14 mouse cellular contexts compared by ENCODE assay signal in the genomic region with DNA sequence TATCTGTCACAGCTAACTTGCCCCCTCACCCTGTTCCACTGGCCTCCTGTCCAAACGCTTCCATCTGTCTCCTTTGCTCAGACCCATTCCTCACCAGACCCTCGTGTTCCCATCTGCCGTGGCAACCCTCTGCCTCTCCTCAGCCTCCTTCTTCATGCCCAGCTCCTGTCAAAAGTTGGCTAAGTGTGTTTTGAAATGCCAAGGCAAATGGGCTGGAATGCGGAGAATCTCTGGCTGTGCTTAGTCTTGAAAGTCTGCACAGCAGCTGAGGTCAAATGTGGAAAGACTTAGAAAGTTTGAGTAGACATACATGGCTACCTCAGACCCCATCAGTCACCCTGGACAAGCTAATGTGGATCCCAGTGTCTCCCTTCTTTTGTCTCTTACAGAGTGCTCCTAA. TPM values are rescaled to one million over a fixed set of nuclear protein-coding genes. Genes with fewer than 3 reads are reported as not detected.
DNase-seq lines count a peak whose midpoint lies in the region; ATAC-seq and TF ChIP-seq lines count a peak whose summit lies in the region.
"Had no signal": no experiment of that assay in that cellular context is flagged by ENCODE, and none has a peak within 500 bp of the region (broad histone marks: within the 10 kb centered on the region; RNA-seq: fewer than 3 reads in every experiment).

No protein-coding gene starts in this region.

- no peak overlapping the region for H3K4me2 ChIP-seq in hindbrain, postnatal 0 days (ENCODE audit: low read depth, low read length)
- no peak overlapping the region for H3K4me2 ChIP-seq in hindbrain, embryonic 14.5 days (replicated peaks)
- no peak overlapping the region for H3K4me2 ChIP-seq in lung, postnatal 0 days (replicated peaks; ENCODE audit: low read depth, low read length)
- H3K4me2 ChIP-seq: forebrain, embryonic 12.5 days; liver, embryonic 15.5 days; midbrain, embryonic 13.5 days had no signal

- H3K27ac ChIP-seq in hindbrain, postnatal 0 days: no peak overlapping the region
- H3K27ac ChIP-seq in hindbrain, embryonic 14.5 days: no peak overlapping the region
- H3K27ac ChIP-seq in cortical plate, adult 2 months (ENCODE audit: insufficient read depth, low read length): peak overlapping the region; percentile 12; the same call in 1 of the 2 replicates
- H3K27ac ChIP-seq in lung, postnatal 0 days (ENCODE audit: low read length): peak overlapping the region; percentile 43
- H3K27ac ChIP-seq: forebrain, embryonic 12.5 days; liver, embryonic 15.5 days had no signal

- TF ChIP-seq CTCF in hindbrain, postnatal 0 days (IDR thresholded peaks at IDR 0.05; ENCODE audit: low read depth): no peak
- no peak for TF ChIP-seq CTCF in cortical plate, adult 2 months (IDR thresholded peaks at IDR 0.05; ENCODE audit: extremely low read depth, insufficient read depth, low read length)
- TF ChIP-seq CTCF in lung, postnatal 0 days (IDR thresholded peaks at IDR 0.05): no peak

- peak; percentile 29 for DNase-seq in embryo, embryonic 10.5 days (ENCODE audit: low spot score)
- DNase-seq in embryo, embryonic 11 days: no peak
- peak; percentile 48 for DNase-seq in hindbrain, postnatal 0 days (ENCODE audit: low spot score)
- DNase-seq in hindbrain, embryonic 14.5 days (ENCODE audit: low spot score): no peak
- DNase-seq in lung, postnatal 0 days (ENCODE audit: low spot score): peak; percentile 41
- DNase-seq in kidney, adult 11 months: no peak
- DNase-seq in B cell, adult 2 months: no peak
- DNase-seq: kidney, adult 18-20 months; thymus, adult 2 months had no signal

- no peaks in the 10 kb centered on the region for H3K9me3 ChIP-seq in hindbrain, postnatal 0 days (ENCODE audit: low read length)
- H3K9me3 ChIP-seq in hindbrain, embryonic 14.5 days (ENCODE audit: control insufficient read depth, low read length): no peaks in the 10 kb centered on the region
- no peaks in the 10 kb centered on the region for H3K9me3 ChIP-seq in lung, postnatal 0 days (ENCODE audit: low read length)
- H3K9me3 ChIP-seq: forebrain, embryonic 12.5 days; liver, embryonic 15.5 days; midbrain, embryonic 13.5 days had no signal

- TF ChIP-seq POLR2A in cortical plate, adult 2 months (IDR thresholded peaks at IDR 0.05; ENCODE audit: extremely low read depth, insufficient read depth, low read length): no peak

- peak; percentile 50; the same call in 1 of the 2 replicates for TF ChIP-seq EP300 in lung, postnatal 0 days (IDR thresholded peaks at IDR 0.05)

- H3K27me3 ChIP-seq in hindbrain, postnatal 0 days (ENCODE audit: insufficient read depth, low read length): no peaks in the 10 kb centered on the region
- H3K27me3 ChIP-seq in hindbrain, embryonic 14.5 days (ENCODE audit: control insufficient read depth, insufficient read depth, low read length): no peaks in the 10 kb centered on the region
- H3K27me3 ChIP-seq in lung, postnatal 0 days (replicated peaks; ENCODE audit: insufficient read depth, low read length): no peaks in the 10 kb centered on the region
- H3K27me3 ChIP-seq: liver, embryonic 15.5 days; midbrain, embryonic 13.5 days had no signal

- no peak overlapping the region for H3K9ac ChIP-seq in hindbrain, postnatal 0 days (replicated peaks; ENCODE audit: low read length)
- H3K9ac ChIP-seq in hindbrain, embryonic 14.5 days: no peak overlapping the region
- no peak overlapping the region for H3K9ac ChIP-seq in lung, postnatal 0 days (replicated peaks; ENCODE audit: low read depth)
- H3K9ac ChIP-seq: forebrain, embryonic 12.5 days; liver, embryonic 15.5 days; midbrain, embryonic 13.5 days had no signal

- no peaks in the 10 kb centered on the region for H3K36me3 ChIP-seq in hindbrain, postnatal 0 days (ENCODE audit: insufficient read depth, low read length)
- no peaks in the 10 kb centered on the region for H3K36me3 ChIP-seq in hindbrain, embryonic 14.5 days (replicated peaks; ENCODE audit: control insufficient read depth, insufficient read depth)
- H3K36me3 ChIP-seq in lung, postnatal 0 days (ENCODE audit: insufficient read depth, low read length): no peaks in the 10 kb centered on the region
- H3K36me3 ChIP-seq: forebrain, embryonic 12.5 days; liver, embryonic 15.5 days; midbrain, embryonic 13.5 days had no signal

- H3K4me3 ChIP-seq in hindbrain, postnatal 0 days (ENCODE audit: low read length): no peak overlapping the region
- no peak overlapping the region for H3K4me3 ChIP-seq in hindbrain, embryonic 14.5 days (replicated peaks; ENCODE audit: low read length)
- H3K4me3 ChIP-seq in cortical plate, adult 2 months (ENCODE audit: insufficient read depth, low read length): no peak overlapping the region
- H3K4me3 ChIP-seq in lung, postnatal 0 days (ENCODE audit: low read depth, low read length): no peak overlapping the region
- H3K4me3 ChIP-seq: forebrain, embryonic 12.5 days; liver, embryonic 15.5 days; midbrain, embryonic 13.5 days had no signal

- 0 out of 2 replicates have a peak, but pooled peaks cover 4% of the 10 kb centered on the region for H3K4me1 ChIP-seq in hindbrain, postnatal 0 days (ENCODE audit: insufficient read depth, low read length)
- H3K4me1 ChIP-seq in hindbrain, embryonic 14.5 days (replicated peaks; ENCODE audit: control insufficient read depth, insufficient read depth, low read length): no peaks in the 10 kb centered on the region
- peaks cover 12% of the 10 kb centered on the region for H3K4me1 ChIP-seq in cortical plate, adult 2 months (ENCODE audit: control insufficient read depth, insufficient read depth, low read length)
- H3K4me1 ChIP-seq in lung, postnatal 0 days (ENCODE audit: insufficient read depth, low read depth, low read length): no peaks in the 10 kb centered on the region; the same call in 1 of the 2 replicates
- H3K4me1 ChIP-seq: liver, embryonic 15.5 days had no signal

- 0 out of 2 replicates have a peak, but pooled peaks have one; percentile 55 for ATAC-seq in hindbrain, postnatal 0 days
- ATAC-seq in hindbrain, embryonic 14.5 days (ENCODE audit: low FRiP score): no peak
- ATAC-seq in lung, postnatal 0 days: peak; percentile 75
- ATAC-seq: activated CD4-positive, CD25-positive, alpha-beta regulatory T cell, adult 4 months; midbrain, embryonic 13.5 days had no signal

- 42% methylated on average over 4 of the region's 4 CpGs for WGBS in hindbrain, postnatal 0 days
- WGBS in hindbrain, embryonic 14.5 days: 64% methylated on average over 4 of the region's 4 CpGs
- 14% methylated on average over 4 of the region's 4 CpGs for WGBS in lung, postnatal 0 days

RNA-seq across cellular contexts. Expression of gene Cap2, which starts 21.1 kb away (rescaled TPM):
- total RNA-seq in hindbrain, postnatal 0 days (2014; rRNA removed): 16.6 and 19.9 TPM in 2 replicates
- polyA plus RNA-seq in hindbrain, postnatal 0 days (2015; fragmentation: Nextera tagmentation; extraction: Ambion mirVana): 9.3 and 9.4 TPM in 2 replicates
- 7.3 and 8.8 TPM in 2 replicates for polyA plus RNA-seq in hindbrain, embryonic 14.5 days (2014; fragmentation: Nextera tagmentation; extraction: Ambion mirVana)
- 213 and 221 TPM in 2 replicates for polyA plus RNA-seq in cortical plate, adult 2 months (2012; rRNA removed)
- 5.3 and 5.8 TPM in 2 replicates for polyA plus RNA-seq in lung, postnatal 0 days (2015; fragmentation: Nextera tagmentation; extraction: Ambion mirVana)

Comparison
In these comparisons a context has a peak if more than half of its experiments do, and no peak if none do; other contexts are left out.
1. DNase-seq: peak in embryo, embryonic 10.5 days (single experiment), hindbrain, postnatal 0 days (single experiment) and lung, postnatal 0 days (single experiment); none in embryo, embryonic 11 days (single experiment), hindbrain, embryonic 14.5 days (single experiment), kidney, adult 11 months (single experiment) and B cell, adult 2 months (0 of 2).
2. H3K27ac ChIP-seq: peak in cortical plate, adult 2 months (single experiment) and lung, postnatal 0 days (single experiment); none in hindbrain, postnatal 0 days (single experiment) and hindbrain, embryonic 14.5 days (single experiment).
3. RNA of gene Cap2, which starts 21.1 kb away (polyA plus RNA-seq): 213 to 221 TPM in cortical plate, adult 2 months; 9.3 to 9.4 TPM in hindbrain, postnatal 0 days, 7.3 to 8.8 TPM in hindbrain, embryonic 14.5 days and 5.3 to 5.8 TPM in lung, postnatal 0 days; every median in the first group is over 10 times any median in the second.